ENCODE assay signal across 10 mouse cellular contexts in the genomic region with DNA sequence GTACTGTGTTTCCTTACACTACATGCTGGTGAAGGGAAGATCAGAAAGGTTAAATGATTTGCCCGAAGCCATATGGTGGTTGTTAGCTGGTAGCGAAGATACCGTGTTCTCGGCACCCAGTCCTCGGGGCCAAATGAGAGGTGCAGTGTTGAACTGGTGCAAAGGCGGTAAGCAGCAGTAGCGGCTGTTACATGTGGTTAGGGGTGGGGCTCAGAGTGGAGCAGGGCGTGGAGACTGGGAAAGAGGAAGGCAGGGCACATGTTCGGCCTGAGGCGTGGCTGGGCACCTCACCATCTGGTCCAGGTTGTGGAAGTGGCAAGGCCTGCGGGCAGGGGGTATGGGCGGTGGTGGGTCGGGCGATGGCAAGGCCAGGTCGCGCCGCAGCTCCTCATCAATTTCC. TPM values are rescaled to one million over a fixed set of nuclear protein-coding genes. Genes with fewer than 3 reads are reported as not detected.
DNase-seq lines count a peak whose midpoint lies in the region; ATAC-seq and TF ChIP-seq lines count a peak whose summit lies in the region.
"Had no signal": no experiment of that assay in that cellular context is flagged by ENCODE, and none has a peak within 500 bp of the region (broad histone marks: within the 10 kb centered on the region; RNA-seq: fewer than 3 reads in every experiment).

No protein-coding gene starts in this region.

- H3K4me2 ChIP-seq in embryonic facial prominence, embryonic 12.5 days (replicated peaks): peak overlapping the region; percentile 15; the same call in 1 of the 2 replicates
- H3K4me2 ChIP-seq in lung, postnatal 0 days (replicated peaks; ENCODE audit: low read depth, low read length): no peak overlapping the region
- peak overlapping the region; percentile 10; the same call in 1 of the 2 replicates for H3K4me2 ChIP-seq in liver, embryonic 13.5 days
- no peak overlapping the region for H3K4me2 ChIP-seq in midbrain, embryonic 14.5 days (ENCODE audit: low read length)

- no peaks in the 10 kb centered on the region for H3K9me3 ChIP-seq in embryonic facial prominence, embryonic 12.5 days
- H3K9me3 ChIP-seq in embryonic facial prominence, embryonic 10.5 days: no peaks in the 10 kb centered on the region
- H3K9me3 ChIP-seq in lung, postnatal 0 days (ENCODE audit: low read length): no peaks in the 10 kb centered on the region
- H3K9me3 ChIP-seq in liver, embryonic 13.5 days (replicated peaks): no peaks in the 10 kb centered on the region
- H3K9me3 ChIP-seq in midbrain, embryonic 14.5 days (ENCODE audit: control insufficient read depth, low read length): no peaks in the 10 kb centered on the region

- DNase-seq in embryonic facial prominence, embryonic 10.5 days (ENCODE audit: low spot score): no peak
- DNase-seq in lung, postnatal 14 days: peak; percentile 30
- no peak for DNase-seq in lung, postnatal 0 days (ENCODE audit: low spot score)
- DNase-seq in liver, embryonic 13.5 days: peak; percentile 18
- peak; percentile 28 for DNase-seq in thymus, postnatal 25 days
- no peak for DNase-seq in midbrain, embryonic 14.5 days
- DNase-seq in urinary bladder, postnatal 14 days (ENCODE audit: low spot score): no peak

- no peak for TF ChIP-seq CTCF in lung, postnatal 0 days (IDR thresholded peaks at IDR 0.05)

- WGBS in embryonic facial prominence, embryonic 12.5 days: 29% methylated on average over 17 of the region's 17 CpGs
- 41% methylated on average over 17 of the region's 17 CpGs for WGBS in embryonic facial prominence, embryonic 10.5 days
- 20% methylated on average over 17 of the region's 17 CpGs for WGBS in lung, postnatal 0 days
- WGBS in liver, embryonic 13.5 days (ENCODE audit: insufficient replicate concordance): 6% methylated on average over 17 of the region's 17 CpGs
- 55% methylated on average over 17 of the region's 17 CpGs for WGBS in midbrain, embryonic 14.5 days

- ATAC-seq in embryonic facial prominence, embryonic 12.5 days (ENCODE audit: insufficient number of reproducible peaks, insufficient read depth, low FRiP score, low TSS enrichment): no peak
- no peak for ATAC-seq in lung, postnatal 0 days
- ATAC-seq in liver, embryonic 13.5 days (ENCODE audit: low read depth): no peak
- ATAC-seq in midbrain, embryonic 14.5 days (ENCODE audit: low FRiP score, low TSS enrichment): no peak

- H3K36me3 ChIP-seq in embryonic facial prominence, embryonic 12.5 days: no peaks in the 10 kb centered on the region
- H3K36me3 ChIP-seq in embryonic facial prominence, embryonic 10.5 days (replicated peaks): no peaks in the 10 kb centered on the region
- H3K36me3 ChIP-seq in lung, postnatal 0 days (ENCODE audit: insufficient read depth, low read length): no peaks in the 10 kb centered on the region
- H3K36me3 ChIP-seq in liver, embryonic 13.5 days: no peaks in the 10 kb centered on the region
- no peaks in the 10 kb centered on the region for H3K36me3 ChIP-seq in midbrain, embryonic 14.5 days (ENCODE audit: control insufficient read depth, insufficient read depth, low read length)

- H3K27ac ChIP-seq in embryonic facial prominence, embryonic 12.5 days: no peak overlapping the region
- H3K27ac ChIP-seq in embryonic facial prominence, embryonic 10.5 days (replicated peaks): no peak overlapping the region
- H3K27ac ChIP-seq in lung, postnatal 0 days (ENCODE audit: low read length): no peak overlapping the region
- no peak overlapping the region for H3K27ac ChIP-seq in liver, embryonic 13.5 days
- H3K27ac ChIP-seq in midbrain, embryonic 14.5 days (replicated peaks; ENCODE audit: low read depth, low read length): no peak overlapping the region

- no peak overlapping the region for H3K4me3 ChIP-seq in embryonic facial prominence, embryonic 12.5 days
- H3K4me3 ChIP-seq in embryonic facial prominence, embryonic 10.5 days: no peak overlapping the region; the same call in 1 of the 2 replicates
- no peak overlapping the region for H3K4me3 ChIP-seq in lung, postnatal 0 days (ENCODE audit: low read depth, low read length)
- peak overlapping the region; percentile 14; the same call in 1 of the 2 replicates for H3K4me3 ChIP-seq in liver, embryonic 13.5 days (replicated peaks)
- no peak overlapping the region for H3K4me3 ChIP-seq in midbrain, embryonic 14.5 days (replicated peaks; ENCODE audit: low read depth, low read length)

- H3K9ac ChIP-seq in embryonic facial prominence, embryonic 12.5 days: no peak overlapping the region
- no peak overlapping the region for H3K9ac ChIP-seq in lung, postnatal 0 days (replicated peaks; ENCODE audit: low read depth)
- H3K9ac ChIP-seq in liver, embryonic 13.5 days: no peak overlapping the region
- H3K9ac ChIP-seq in midbrain, embryonic 14.5 days (replicated peaks; ENCODE audit: low read length): no peak overlapping the region

- H3K4me1 ChIP-seq in embryonic facial prominence, embryonic 12.5 days: 0 out of 2 replicates have a peak, but pooled peaks cover 3% of the 10 kb centered on the region
- peaks cover 16% of the 10 kb centered on the region for H3K4me1 ChIP-seq in embryonic facial prominence, embryonic 10.5 days
- no peaks in the 10 kb centered on the region for H3K4me1 ChIP-seq in lung, postnatal 0 days (ENCODE audit: insufficient read depth, low read depth, low read length)
- peaks cover 3% of the 10 kb centered on the region for H3K4me1 ChIP-seq in liver, embryonic 13.5 days (replicated peaks)
- no peaks in the 10 kb centered on the region for H3K4me1 ChIP-seq in midbrain, embryonic 14.5 days (ENCODE audit: control insufficient read depth, insufficient read depth, low read length)

- peaks cover 37% of the 10 kb centered on the region for H3K27me3 ChIP-seq in embryonic facial prominence, embryonic 12.5 days
- peaks cover 54% of the 10 kb centered on the region for H3K27me3 ChIP-seq in embryonic facial prominence, embryonic 10.5 days (replicated peaks; ENCODE audit: low read depth, poor library complexity, severe bottlenecking)
- H3K27me3 ChIP-seq in lung, postnatal 0 days (replicated peaks; ENCODE audit: insufficient read depth, low read length): no peaks in the 10 kb centered on the region
- peaks cover 68% of the 10 kb centered on the region for H3K27me3 ChIP-seq in liver, embryonic 13.5 days
- H3K27me3 ChIP-seq in midbrain, embryonic 14.5 days (ENCODE audit: control insufficient read depth, insufficient read depth, low read length): peaks cover 9% of the 10 kb centered on the region; the same call in 1 of the 2 replicates

- no peak for TF ChIP-seq EP300 in lung, postnatal 0 days (IDR thresholded peaks at IDR 0.05)

RNA-seq across cellular contexts. Expression of a gene that starts 2.3 kb away (rescaled TPM):
- 0.06 and 0.09 TPM in 2 replicates for polyA plus RNA-seq in embryonic facial prominence, embryonic 12.5 days (2016; fragmentation: Nextera tagmentation; extraction: Ambion mirVana)
- not detected in 2 replicates for polyA plus RNA-seq in embryonic facial prominence, embryonic 10.5 days (2016; fragmentation: Nextera tagmentation; extraction: Ambion mirVana)
- polyA plus RNA-seq in lung, postnatal 0 days (2015; fragmentation: Nextera tagmentation; extraction: Ambion mirVana): 1.8 and 2.2 TPM in 2 replicates
- polyA plus RNA-seq in liver, embryonic 13.5 days (2015; fragmentation: Nextera tagmentation; extraction: Ambion mirVana): not detected in 2 replicates
- polyA plus RNA-seq in midbrain, embryonic 14.5 days (2014; fragmentation: Nextera tagmentation; extraction: Ambion mirVana): 0.11 and 0.18 TPM in 2 replicates
- polyA plus RNA-seq: C2C12 had no signal

RNA-seq across cellular contexts. Expression of a gene that starts 10.5 kb away (rescaled TPM):
- 0.45 and 0.60 TPM in 2 replicates for polyA plus RNA-seq in embryonic facial prominence, embryonic 12.5 days (2016; fragmentation: Nextera tagmentation; extraction: Ambion mirVana)
- polyA plus RNA-seq in embryonic facial prominence, embryonic 10.5 days (2016; fragmentation: Nextera tagmentation; extraction: Ambion mirVana): 0.68 TPM in 1 of 2 replicates, not detected in the other
- 0.23 and 0.54 TPM in 2 replicates for polyA plus RNA-seq in lung, postnatal 0 days (2015; fragmentation: Nextera tagmentation; extraction: Ambion mirVana)
- 0.65 and 0.78 TPM in 2 replicates for polyA plus RNA-seq in liver, embryonic 13.5 days (2015; fragmentation: Nextera tagmentation; extraction: Ambion mirVana)
- 0.69 and 1.2 TPM in 2 replicates for polyA plus RNA-seq in midbrain, embryonic 14.5 days (2014; fragmentation: Nextera tagmentation; extraction: Ambion mirVana)
- polyA plus RNA-seq: lung, embryonic 16.5 days had no signal

RNA-seq across cellular contexts. Expression of a gene that starts 18.0 kb away (rescaled TPM):
- polyA plus RNA-seq in embryonic facial prominence, embryonic 12.5 days (2016; fragmentation: Nextera tagmentation; extraction: Ambion mirVana): 6.3 and 6.9 TPM in 2 replicates
- polyA plus RNA-seq in embryonic facial prominence, embryonic 10.5 days (2016; fragmentation: Nextera tagmentation; extraction: Ambion mirVana): 2.6 and 3.1 TPM in 2 replicates
- polyA plus RNA-seq in lung, postnatal 0 days (2015; fragmentation: Nextera tagmentation; extraction: Ambion mirVana): 0.80 and 1.2 TPM in 2 replicates
- 0.20 and 0.27 TPM in 2 replicates for polyA plus RNA-seq in liver, embryonic 13.5 days (2015; fragmentation: Nextera tagmentation; extraction: Ambion mirVana)
- 18.3 and 37.9 TPM in 2 replicates for polyA plus RNA-seq in midbrain, embryonic 14.5 days (2014; fragmentation: Nextera tagmentation; extraction: Ambion mirVana)

RNA-seq across cellular contexts. Expression of a gene that starts 35.9 kb away (rescaled TPM):
- polyA plus RNA-seq in embryonic facial prominence, embryonic 12.5 days (2016; fragmentation: Nextera tagmentation; extraction: Ambion mirVana): 2.9 and 3.2 TPM in 2 replicates
- polyA plus RNA-seq in embryonic facial prominence, embryonic 10.5 days (2016; fragmentation: Nextera tagmentation; extraction: Ambion mirVana): 1.3 and 1.5 TPM in 2 replicates
- 4.2 and 5.1 TPM in 2 replicates for polyA plus RNA-seq in lung, postnatal 0 days (2015; fragmentation: Nextera tagmentation; extraction: Ambion mirVana)
- 0.47 and 0.50 TPM in 2 replicates for polyA plus RNA-seq in liver, embryonic 13.5 days (2015; fragmentation: Nextera tagmentation; extraction: Ambion mirVana)
- polyA plus RNA-seq in midbrain, embryonic 14.5 days (2014; fragmentation: Nextera tagmentation; extraction: Ambion mirVana): 1.6 and 2.7 TPM in 2 replicates

RNA-seq across cellular contexts. Expression of a gene that starts 45.9 kb away (rescaled TPM):
- polyA plus RNA-seq in embryonic facial prominence, embryonic 12.5 days (2016; fragmentation: Nextera tagmentation; extraction: Ambion mirVana): 14.5 and 15.5 TPM in 2 replicates
- polyA plus RNA-seq in embryonic facial prominence, embryonic 10.5 days (2016; fragmentation: Nextera tagmentation; extraction: Ambion mirVana): 12.4 and 12.7 TPM in 2 replicates
- polyA plus RNA-seq in lung, postnatal 0 days (2015; fragmentation: Nextera tagmentation; extraction: Ambion mirVana): 3.2 and 4.4 TPM in 2 replicates
- polyA plus RNA-seq in liver, embryonic 13.5 days (2015; fragmentation: Nextera tagmentation; extraction: Ambion mirVana): 4.7 and 5.4 TPM in 2 replicates
- polyA plus RNA-seq in midbrain, embryonic 14.5 days (2014; fragmentation: Nextera tagmentation; extraction: Ambion mirVana): 13.7 and 17.0 TPM in 2 replicates

Comparison
In these comparisons a context has a peak if more than half of its experiments do, and no peak if none do; other contexts are left out.
1. DNase-seq: peak in lung, postnatal 14 days (single experiment), liver, embryonic 13.5 days (single experiment) and thymus, postnatal 25 days (single experiment); none in embryonic facial prominence, embryonic 10.5 days (single experiment), lung, postnatal 0 days (single experiment), midbrain, embryonic 14.5 days (single experiment) and urinary bladder, postnatal 14 days (single experiment).
2. H3K4me2 ChIP-seq: peak in embryonic facial prominence, embryonic 12.5 days (single experiment) and liver, embryonic 13.5 days (single experiment); none in lung, postnatal 0 days (single experiment) and midbrain, embryonic 14.5 days (single experiment).